Mouse (Mus musculus): ENCODE data around the gene Ctc1.

The Ctc1 gene

GRCm38 (mm10) chr11:69075764-69076479 lies 60.2 kb downstream of the Ctc1 start:
- no peaks in the 10 kb centered on the region for H3K36me3 ChIP-seq (ENCODE audit: control insufficient read depth, insufficient read depth, low read length, poor library complexity, severe bottlenecking)
- no peaks in the 10 kb centered on the region for H3K27me3 ChIP-seq (ENCODE audit: control insufficient read depth, insufficient read depth, low read length, poor library complexity, severe bottlenecking)
- DNase-seq (ENCODE audit: low read depth, low spot score) = no peak

- Histone ChIP-seq H3K36me3 (ENCODE audit: control insufficient read depth, insufficient read depth, low read length, poor library complexity, severe bottlenecking) (no peaks in the 10 kb centered on the region), H3K27me3 (ENCODE audit: control insufficient read depth, insufficient read depth, low read length, poor library complexity, severe bottlenecking) (no peaks in the 10 kb centered on the region)
- no peak for DNase-seq (ENCODE audit: low read depth, low spot score)
Observed at GRCm38 (mm10) chr11:69076572-69076971, 60.9 kb downstream of the Ctc1 start.

- no peak for DNase-seq (ENCODE audit: low read depth, low spot score)
- no peaks in the 10 kb centered on the region for H3K36me3 ChIP-seq (ENCODE audit: control insufficient read depth, insufficient read depth, low read length, poor library complexity, severe bottlenecking)
- no peaks in the 10 kb centered on the region for H3K27me3 ChIP-seq (ENCODE audit: control insufficient read depth, insufficient read depth, low read length, poor library complexity, severe bottlenecking)
Observed at GRCm38 (mm10) chr11:69077316-69077715, 61.6 kb downstream of the Ctc1 start.

GRCm38 (mm10) chr11:69078041-69078440 lies 62.3 kb downstream of the Ctc1 start:
- Histone ChIP-seq H3K27me3 (ENCODE audit: control insufficient read depth, insufficient read depth, low read length, poor library complexity, severe bottlenecking) (no peaks in the 10 kb centered on the region), H3K36me3 (ENCODE audit: control insufficient read depth, insufficient read depth, low read length, poor library complexity, severe bottlenecking) (no peaks in the 10 kb centered on the region)
- no peak for DNase-seq (ENCODE audit: low read depth, low spot score)

GRCm38 (mm10) chr11:69078805-69079438 lies 63.2 kb downstream of the Ctc1 start:
- Histone ChIP-seq H3K36me3 (ENCODE audit: control insufficient read depth, insufficient read depth, low read length, poor library complexity, severe bottlenecking) (no peaks in the 10 kb centered on the region), H3K27me3 (ENCODE audit: control insufficient read depth, insufficient read depth, low read length, poor library complexity, severe bottlenecking) (no peaks in the 10 kb centered on the region)
- DNase-seq (ENCODE audit: low read depth, low spot score) = peak; percentile 90

- no peak for DNase-seq (ENCODE audit: low read depth, low spot score)
- H3K36me3 ChIP-seq (ENCODE audit: control insufficient read depth, insufficient read depth, low read length, poor library complexity, severe bottlenecking) = no peaks in the 10 kb centered on the region
- no peaks in the 10 kb centered on the region for H3K27me3 ChIP-seq (ENCODE audit: control insufficient read depth, insufficient read depth, low read length, poor library complexity, severe bottlenecking)
Observed at GRCm38 (mm10) chr11:69080102-69080854, 64.6 kb downstream of the Ctc1 start.

GRCm38 (mm10) chr11:69080855-69081222 lies 65.1 kb downstream of the Ctc1 start:
- no peaks in the 10 kb centered on the region for H3K36me3 ChIP-seq (ENCODE audit: control insufficient read depth, insufficient read depth, low read length, poor library complexity, severe bottlenecking)
- no peaks in the 10 kb centered on the region for H3K27me3 ChIP-seq (ENCODE audit: control insufficient read depth, insufficient read depth, low read length, poor library complexity, severe bottlenecking)
- no peak for DNase-seq (ENCODE audit: low read depth, low spot score)

- no peaks in the 10 kb centered on the region for H3K27me3 ChIP-seq (ENCODE audit: control insufficient read depth, insufficient read depth, low read length, poor library complexity, severe bottlenecking)
- no peaks in the 10 kb centered on the region for H3K36me3 ChIP-seq (ENCODE audit: control insufficient read depth, insufficient read depth, low read length, poor library complexity, severe bottlenecking)
- peak; percentile 27 for DNase-seq (ENCODE audit: low read depth, low spot score)
Observed at GRCm38 (mm10) chr11:69081613-69082012, 65.9 kb downstream of the Ctc1 start.

- DNase-seq (ENCODE audit: low read depth, low spot score) = no peak
- Histone ChIP-seq H3K36me3 (ENCODE audit: control insufficient read depth, insufficient read depth, low read length, poor library complexity, severe bottlenecking) (peaks cover 7% of the 10 kb centered on the region), H3K27me3 (ENCODE audit: control insufficient read depth, insufficient read depth, low read length, poor library complexity, severe bottlenecking) (no peaks in the 10 kb centered on the region)
Observed at GRCm38 (mm10) chr11:69085608-69086007, 69.9 kb downstream of the Ctc1 start.
